Mouse (Mus musculus) activated CD4-positive, CD25-positive, alpha-beta regulatory T cell, adult 4 months (primary cell): Measurements from ENCODE around the gene Fzd4. TPM values are rescaled to one million over a fixed set of nuclear protein-coding genes. Genes with fewer than 3 reads are reported as not detected.
A peak's percentile ranks its signal among the peaks of the same experiment; 100 is the strongest.

Experiments
- ATAC-seq: one replicate; pipeline ENCODE4 v1.8.0; 2017
- polyA plus RNA-seq, 2 experiments: library from polyadenylated mRNA; unstranded; fragments of 100-300 nt; shearing (Covaris generic); gene quantifications; one replicate each; pipeline ENCODE4 v1.2.1; 2017

Fzd4 gene
- polyA plus RNA-seq = not detected

- peak; percentile 58 for ATAC-seq
Measured at GRCm38 (mm10) chr7:89404081-89404733, at the start of gene Fzd4, which contains the start of gene Tmem135. Gene Fzd4 (plus strand): TSS chr7:89404355. Gene Tmem135 (minus strand): TSS chr7:89404222.

GRCm38 (mm10) chr7:89355519-89356255 is 48.5 kb upstream of the Fzd4 start:
- no peak for ATAC-seq

- ATAC-seq = no peak
Measured at GRCm38 (mm10) chr7:89356307-89356706, 47.8 kb upstream of the Fzd4 start.

- ATAC-seq = no peak
Measured at GRCm38 (mm10) chr7:89363975-89364374, 40.2 kb upstream of the Fzd4 start.

- no peak for ATAC-seq
Measured at GRCm38 (mm10) chr7:89365135-89365880, 38.8 kb upstream of the Fzd4 start.

GRCm38 (mm10) chr7:89367643-89368042 is 36.5 kb upstream of the Fzd4 start:
- no peak for ATAC-seq

GRCm38 (mm10) chr7:89370086-89370485 is 34.1 kb upstream of the Fzd4 start:
- no peak for ATAC-seq

- peak; percentile 91 for ATAC-seq
Measured at GRCm38 (mm10) chr7:89370917-89371316, 33.2 kb upstream of the Fzd4 start.

GRCm38 (mm10) chr7:89371623-89372295 is 32.4 kb upstream of the Fzd4 start:
- no peak for ATAC-seq

GRCm38 (mm10) chr7:89380935-89381705 is 23.0 kb upstream of the Fzd4 start:
- ATAC-seq = no peak

GRCm38 (mm10) chr7:89382892-89383291 is 21.3 kb upstream of the Fzd4 start:
- no peak for ATAC-seq

GRCm38 (mm10) chr7:89388981-89389380 is 15.2 kb upstream of the Fzd4 start:
- ATAC-seq = no peak

GRCm38 (mm10) chr7:89390660-89391059 is 13.5 kb upstream of the Fzd4 start:
- ATAC-seq = no peak

- no peak for ATAC-seq
Measured at GRCm38 (mm10) chr7:89391281-89391680, 12.9 kb upstream of the Fzd4 start.

GRCm38 (mm10) chr7:89391831-89392230 is 12.3 kb upstream of the Fzd4 start:
- ATAC-seq = no peak

GRCm38 (mm10) chr7:89392388-89392787 is 11.8 kb upstream of the Fzd4 start:
- ATAC-seq = no peak

GRCm38 (mm10) chr7:89392825-89393224 is 11.3 kb upstream of the Fzd4 start:
- no peak for ATAC-seq

GRCm38 (mm10) chr7:89395399-89395798 is 8.8 kb upstream of the Fzd4 start:
- no peak for ATAC-seq

- no peak for ATAC-seq
Measured at GRCm38 (mm10) chr7:89396386-89396785, 7.8 kb upstream of the Fzd4 start.

GRCm38 (mm10) chr7:89397837-89398534 is 6.2 kb upstream of the Fzd4 start:
- ATAC-seq = no peak

GRCm38 (mm10) chr7:89400721-89401120 is 3.4 kb upstream of the Fzd4 start:
- ATAC-seq = no peak
